Mouse (Mus musculus): Measurements from ENCODE around the gene Tmem189. TPM values are rescaled to one million over a fixed set of nuclear protein-coding genes. Genes with fewer than 3 reads are reported as not detected.

Tmem189 gene
- total and polyA plus RNA-seq, 3 experiments = 21.7 to 46.5 TPM; not detected in 1

- Histone ChIP-seq H3K36me3 (ENCODE audit: control insufficient read depth in 1 of 2, insufficient read depth in 2 of 2, low read length in 2 of 2) (peaks cover 5 to 54% of the 10 kb centered on the region in 2 experiments; a peak in 3 of 4 replicates), H3K79me2 (ENCODE audit: control insufficient read depth, insufficient read depth, low read length, poor library complexity) (peaks cover 58% of the 10 kb centered on the region), H3K4me3 (ENCODE audit: control insufficient read depth in 1 of 2, insufficient read depth in 1 of 2, low read depth in 2 of 2, low read length in 2 of 2) (peak overlapping the region; percentile 84), H3K9ac (ENCODE audit: control insufficient read depth, low read depth, low read length, poor library complexity, severe bottlenecking) (peak overlapping the region; percentile 94), H3K9me3 (replicated peaks; ENCODE audit: insufficient read depth, low read length) (no peaks in the 10 kb centered on the region), H3K27ac (ENCODE audit: control insufficient read depth, low read depth, low read length) (peak overlapping the region; percentile 58), H3K27me3 (ENCODE audit: control insufficient read depth in 1 of 2, insufficient read depth in 2 of 2, low read length in 2 of 2) (no peaks in the 10 kb centered on the region), H3K4me1 (ENCODE audit: control insufficient read depth in 1 of 2, insufficient read depth in 2 of 2, low read length in 2 of 2) (peaks cover 14 to 56% of the 10 kb centered on the region in 2 experiments)
- DNase-seq (ENCODE audit: low read depth, low spot score) = peak; percentile 61
- TF ChIP-seq ETS1 (IDR thresholded peaks at IDR 0.05; ENCODE audit: low read depth, low read length) = no peak
- no peak for TF ChIP-seq GATA1 (IDR thresholded peaks at IDR 0.05; ENCODE audit: low read depth, low read length)
- no peak for TF ChIP-seq SMC3 (IDR thresholded peaks at IDR 0.05; ENCODE audit: low read depth, low read length)
- no peak for TF ChIP-seq ZC3H11A (IDR thresholded peaks at IDR 0.05; ENCODE audit: low read depth, low read length)
- TF ChIP-seq BHLHE40 (IDR thresholded peaks at IDR 0.05; ENCODE audit: borderline replicate concordance, low read depth, low read length) = no peak
- 0 out of 2 replicates have a peak, but pooled peaks have one; percentile 28 for TF ChIP-seq HCFC1 (IDR thresholded peaks at IDR 0.05; ENCODE audit: low read depth, low read length)
- TF ChIP-seq MAFK (IDR thresholded peaks at IDR 0.05; ENCODE audit: borderline replicate concordance, low read depth, low read length) = no peak
- TF ChIP-seq SIN3A (IDR thresholded peaks at IDR 0.05; ENCODE audit: low read length) = 0 out of 2 replicates have a peak, but pooled peaks have one; percentile 42
- TF ChIP-seq POLR2AphosphoS5 (IDR thresholded peaks at IDR 0.05; ENCODE audit: borderline replicate concordance, low read depth, low read length) = no peak
- TF ChIP-seq NRF1 (IDR thresholded peaks at IDR 0.05; ENCODE audit: insufficient read depth, low read depth, low read length, poor library complexity, severe bottlenecking) = no peak
These were observed 58.4 kb downstream of the Tmem189 start for GRCm38 (mm10) chr2:167631181-167631590.

- Histone ChIP-seq H3K79me2 (ENCODE audit: control insufficient read depth, insufficient read depth, low read length, poor library complexity) (peaks cover 65% of the 10 kb centered on the region), H3K9ac (ENCODE audit: control insufficient read depth, low read depth, low read length, poor library complexity, severe bottlenecking) (peak overlapping the region; percentile 94), H3K4me3 (ENCODE audit: control insufficient read depth in 1 of 2, insufficient read depth in 1 of 2, low read depth in 2 of 2, low read length in 2 of 2) (peak overlapping the region; percentile 84), H3K4me1 (ENCODE audit: control insufficient read depth in 1 of 2, insufficient read depth in 2 of 2, low read length in 2 of 2) (peaks cover 14 to 55% of the 10 kb centered on the region in 2 experiments), H3K9me3 (replicated peaks; ENCODE audit: insufficient read depth, low read length) (no peaks in the 10 kb centered on the region), H3K36me3 (ENCODE audit: control insufficient read depth in 1 of 2, insufficient read depth in 2 of 2, low read length in 2 of 2) (peaks cover 8 to 53% of the 10 kb centered on the region in 2 experiments), H3K27me3 (ENCODE audit: control insufficient read depth in 1 of 2, insufficient read depth in 2 of 2, low read length in 2 of 2) (no peaks in the 10 kb centered on the region), H3K27ac (ENCODE audit: control insufficient read depth, low read depth, low read length) (peak overlapping the region; percentile 52)
- DNase-seq (ENCODE audit: low read depth, low spot score) = no peak
- no peak for TF ChIP-seq MEF2A (IDR thresholded peaks at IDR 0.05; ENCODE audit: extremely low read depth, insufficient replicate concordance, low read depth, low read length, poor library complexity, severe bottlenecking)
- TF ChIP-seq ZKSCAN1 (IDR thresholded peaks at IDR 0.05; ENCODE audit: low read depth, low read length) = no peak
These were observed 59.2 kb downstream of the Tmem189 start for GRCm38 (mm10) chr2:167630421-167630820.

- Histone ChIP-seq H3K4me1 (ENCODE audit: control insufficient read depth in 1 of 2, insufficient read depth in 2 of 2, low read length in 2 of 2) (peaks cover 13 to 52% of the 10 kb centered on the region in 2 experiments), H3K9ac (ENCODE audit: control insufficient read depth, low read depth, low read length, poor library complexity, severe bottlenecking) (peak overlapping the region; percentile 94), H3K9me3 (replicated peaks; ENCODE audit: insufficient read depth, low read length) (no peaks in the 10 kb centered on the region), H3K27ac (ENCODE audit: control insufficient read depth, low read depth, low read length) (peak overlapping the region; percentile 52), H3K36me3 (ENCODE audit: control insufficient read depth in 1 of 2, insufficient read depth in 2 of 2, low read length in 2 of 2) (peaks cover 8 to 47% of the 10 kb centered on the region in 2 experiments), H3K27me3 (ENCODE audit: control insufficient read depth in 1 of 2, insufficient read depth in 2 of 2, low read length in 2 of 2) (no peaks in the 10 kb centered on the region), H3K79me2 (ENCODE audit: control insufficient read depth, insufficient read depth, low read length, poor library complexity) (peaks cover 72% of the 10 kb centered on the region), H3K4me3 (ENCODE audit: control insufficient read depth in 1 of 2, insufficient read depth in 1 of 2, low read depth in 2 of 2, low read length in 2 of 2) (no peak overlapping the region)
- no peak for TF ChIP-seq E2F4 (IDR thresholded peaks at IDR 0.05; ENCODE audit: borderline replicate concordance, low read depth, low read length)
- TF ChIP-seq MYC (IDR thresholded peaks at IDR 0.05; ENCODE audit: low read depth, low read length) = no peak
- peak; percentile 23; the same call in 1 of the 2 replicates for TF ChIP-seq ELF1 (IDR thresholded peaks at IDR 0.05; ENCODE audit: low read depth, low read length)
- no peak for DNase-seq (ENCODE audit: low read depth, low spot score)
These were observed 59.9 kb downstream of the Tmem189 start for GRCm38 (mm10) chr2:167629665-167630209.

Data from MEL (cell line).